Mouse (Mus musculus) hindbrain, embryonic 12.5 days (tissue): ENCODE data around the gene Nme7. TPM values are rescaled to one million over a fixed set of nuclear protein-coding genes. Genes with fewer than 3 reads are reported as not detected.

Experiments used
- ATAC-seq: fragments of 200-750 bp; cut with Nextera tagmentation; 2 replicates; pipeline ENCODE4 v1.8.0; 2017; ENCODE audit warnings: moderate TSS enrichment; ENCODE audit not compliant: low FRiP score
- H3K27ac ChIP-seq: fragments of 300-500 bp; sonication (generic); 2 replicates; pipeline ENCODE4 v1.5.1; 2016; ENCODE audit warnings: mild to moderate bottlenecking
- H3K27me3 ChIP-seq: fragments of 300-500 bp; sonication (generic); 2 replicates; pipeline ENCODE4 v1.6.1; 2016; ENCODE audit warnings: mild to moderate bottlenecking
- H3K36me3 ChIP-seq: fragments of 300-500 bp; sonication (generic); 2 replicates; pipeline ENCODE4 v1.6.1; 2016; ENCODE audit warnings: mild to moderate bottlenecking
- H3K4me1 ChIP-seq: fragments of 300-500 bp; sonication (generic); 2 replicates; pipeline ENCODE4 v1.6.1; 2016
- H3K4me2 ChIP-seq: fragments of 300-500 bp; sonication (generic); replicated peaks from 2 replicates; pipeline ENCODE4 v1.6.1; 2016; ENCODE audit warnings: mild to moderate bottlenecking
- H3K4me3 ChIP-seq: fragments of 300-500 bp; sonication (generic); 2 replicates; pipeline ENCODE4 v1.5.1; 2016; ENCODE audit warnings: mild to moderate bottlenecking
- H3K9ac ChIP-seq: fragments of 300-500 bp; sonication (generic); 2 replicates; pipeline ENCODE4 v1.6.1; 2016; ENCODE audit warnings: mild to moderate bottlenecking, moderate library complexity
- H3K9me3 ChIP-seq: fragments of 300-500 bp; sonication (generic); replicated peaks from 2 replicates; pipeline ENCODE4 v1.6.1; 2016; ENCODE audit warnings: mild to moderate bottlenecking
- WGBS: fragments of 180-500 bp; shearing (Covaris S2); methylation state at CpG from one replicate; pipeline ENCODE4 v1.1.7; 2016; 5-methylcytosine and 5-hydroxymethylcytosine counted together
- polyA plus RNA-seq: library from polyadenylated mRNA; unstranded; fragments of >200 nt; fragmentation: Nextera tagmentation; extraction: Ambion mirVana; gene quantifications from 2 replicates; pipeline ENCODE4 v1.2.1, GENCODE M21; 2016

Gene Nme7
- polyA plus RNA-seq, 1 experiment from 2014 or later = 29.8 TPM

DNA sequence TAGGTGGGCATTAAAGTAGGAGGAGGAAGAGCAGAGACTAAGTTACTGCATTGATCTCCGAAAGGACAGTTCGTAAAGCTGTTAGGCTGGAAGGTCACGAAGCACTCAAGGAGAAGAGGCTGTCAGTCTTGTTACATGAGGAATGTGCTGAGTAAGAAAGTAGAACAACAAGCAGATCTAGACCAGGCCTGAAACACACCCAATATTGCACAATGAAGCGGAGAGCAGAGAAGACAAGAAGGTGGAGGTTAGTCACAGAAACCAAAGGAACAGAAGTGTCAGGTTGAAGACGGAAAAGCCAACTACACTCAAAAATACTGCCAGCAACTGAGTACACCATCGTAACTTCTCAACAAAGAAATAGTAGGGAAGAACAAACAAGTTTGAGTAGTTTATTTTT, 9.8 kb upstream of the Nme7 start:
- Histone ChIP-seq H3K4me3 (no peak overlapping the region), H3K27me3 (no peaks in the 10 kb centered on the region), H3K9me3 (no peaks in the 10 kb centered on the region), H3K4me2 (no peak overlapping the region), H3K4me1 (no peaks in the 10 kb centered on the region), H3K36me3 (peaks cover 65% of the 10 kb centered on the region), H3K9ac (no peak overlapping the region), H3K27ac (no peak overlapping the region)
- ATAC-seq = no peak
- WGBS = 97% methylated on average over 6 of the region's 6 CpGs

DNA sequence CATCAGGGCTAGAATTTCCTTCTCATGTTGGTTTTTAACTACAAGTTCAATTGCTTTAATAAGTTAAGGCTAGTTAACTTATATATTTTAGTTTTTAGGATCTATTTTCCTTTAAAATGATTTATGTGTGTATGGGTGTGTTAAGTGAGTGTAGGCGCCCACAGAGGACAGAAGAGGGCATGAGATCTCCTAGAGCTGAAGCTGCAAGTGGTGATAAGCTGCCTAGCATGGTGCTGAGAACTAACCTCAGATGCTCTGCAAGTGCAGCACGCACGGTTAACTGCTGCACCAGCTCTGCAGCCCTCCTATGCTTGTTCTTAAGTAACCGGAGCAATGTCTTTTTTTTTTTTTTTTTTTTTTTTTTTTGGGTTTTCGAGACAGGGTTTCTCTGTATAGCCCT, 7.4 kb upstream of the Nme7 start:
- WGBS = 95% methylated on average over 4 of the region's 5 CpGs
- no peaks in the 10 kb centered on the region for H3K9me3 ChIP-seq
- H3K27me3 ChIP-seq = no peaks in the 10 kb centered on the region
- no peak overlapping the region for H3K9ac ChIP-seq
- no peak for ATAC-seq
- H3K4me3 ChIP-seq = no peak overlapping the region
- no peak overlapping the region for H3K4me2 ChIP-seq
- no peak overlapping the region for H3K27ac ChIP-seq
- H3K4me1 ChIP-seq = no peaks in the 10 kb centered on the region
- peaks cover 72% of the 10 kb centered on the region for H3K36me3 ChIP-seq

DNA sequence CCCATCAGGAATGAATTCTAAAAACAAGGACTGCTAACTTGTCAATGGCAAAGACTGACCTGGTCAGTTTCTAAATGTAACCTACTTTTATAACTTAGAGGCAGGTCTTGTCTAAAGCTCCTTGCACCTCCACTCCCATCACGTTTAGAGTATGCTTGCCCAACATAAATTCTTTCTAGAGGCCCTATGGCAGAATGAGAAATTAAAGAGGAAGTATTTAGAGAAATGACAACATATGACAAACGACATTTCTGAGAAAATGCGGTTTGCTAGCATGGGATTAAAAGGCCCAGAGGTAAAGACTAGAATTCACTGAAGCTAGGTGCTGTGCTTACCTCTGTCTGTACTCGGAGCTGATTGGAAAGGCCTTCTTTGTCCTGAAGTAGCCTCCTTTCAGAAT, 2.0 kb upstream of the Nme7 start:
- Histone ChIP-seq H3K27ac (no peak overlapping the region), H3K4me2 (no peak overlapping the region), H3K27me3 (no peaks in the 10 kb centered on the region), H3K9ac (no peak overlapping the region), H3K4me1 (peaks cover 3% of the 10 kb centered on the region), H3K4me3 (no peak overlapping the region), H3K9me3 (no peaks in the 10 kb centered on the region), H3K36me3 (peaks cover 51% of the 10 kb centered on the region)
- no peak for ATAC-seq
- WGBS = 91% methylated on average over 4 of the region's 4 CpGs

DNA sequence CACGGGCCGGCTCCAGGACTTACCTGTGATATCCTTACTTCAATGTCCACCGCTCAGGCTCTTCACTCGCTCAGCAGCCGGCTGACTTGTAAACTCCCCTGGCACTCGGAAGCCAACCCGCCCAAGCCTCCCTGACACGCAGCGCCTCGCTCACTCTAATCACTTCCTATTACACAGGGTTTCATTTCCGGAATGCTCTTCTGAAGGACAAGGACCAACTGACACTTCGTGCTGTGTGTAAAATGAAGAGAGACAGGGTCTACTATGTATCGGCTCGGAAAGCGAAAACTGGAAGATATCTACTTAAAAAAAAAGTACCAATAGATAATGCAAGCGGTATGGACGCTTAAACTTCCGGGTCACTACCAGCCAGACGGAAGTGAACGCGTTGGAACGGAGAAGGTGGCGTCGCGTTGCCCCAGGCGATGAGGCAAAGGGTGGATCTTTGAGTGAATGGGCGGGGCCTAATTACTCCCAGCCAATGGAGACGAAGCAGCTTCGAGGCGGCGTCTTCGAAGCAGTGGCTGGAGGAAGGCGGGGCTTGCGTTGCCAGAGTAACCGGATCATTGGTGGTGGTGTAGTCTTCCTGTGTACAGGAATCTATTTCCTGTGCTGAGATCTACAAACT, 3.3 kb downstream of the Nme7 start, which contains the start of gene Blzf1:
Blzf1 (minus strand) TSS at position 366 of the 628 bp plus-strand sequence.
- ATAC-seq = peak; percentile 99
- peak within 1 kb of the TSS; percentile 58 for H3K27ac ChIP-seq
- H3K27me3 ChIP-seq = no peaks in the 10 kb centered on the region
- H3K36me3 ChIP-seq = peaks cover 9% of the 10 kb centered on the region
- H3K4me3 ChIP-seq = peak within 1 kb of the TSS; percentile 67
- no peaks in the 10 kb centered on the region for H3K9me3 ChIP-seq
- H3K4me2 ChIP-seq = peak within 1 kb of the TSS; percentile 77
- peaks cover 10% of the 10 kb centered on the region for H3K4me1 ChIP-seq
- H3K9ac ChIP-seq = peak within 1 kb of the TSS; percentile 75
- 1% methylated on average over 35 of the region's 35 CpGs for WGBS

DNA sequence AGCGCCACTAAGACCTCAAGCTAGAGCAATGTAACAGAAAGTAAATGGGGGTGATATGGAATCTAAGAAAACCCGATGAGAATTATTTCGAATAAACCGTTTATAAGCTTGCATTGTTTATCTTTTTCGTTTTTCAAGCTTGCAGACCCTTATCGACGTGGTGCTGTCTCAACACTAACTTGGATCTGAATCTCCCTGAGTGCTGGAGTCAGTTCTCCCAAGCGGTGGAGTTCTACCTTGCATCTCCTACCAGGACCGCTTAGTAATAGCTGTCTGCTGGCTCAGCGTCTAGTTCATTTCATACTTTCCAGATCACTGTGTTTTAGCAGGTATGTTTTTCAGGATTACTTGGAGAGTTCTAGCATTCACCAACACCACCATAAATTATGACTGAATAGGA, 4.0 kb downstream of the Nme7 start:
- Histone ChIP-seq H3K4me2 (peak overlapping the region; percentile 77), H3K36me3 (peaks cover 13% of the 10 kb centered on the region), H3K27ac (no peak overlapping the region), H3K27me3 (no peaks in the 10 kb centered on the region), H3K4me3 (peak overlapping the region; percentile 67), H3K4me1 (peaks cover 10% of the 10 kb centered on the region), H3K9ac (peak overlapping the region; percentile 57), H3K9me3 (no peaks in the 10 kb centered on the region)
- 13% methylated on average over 10 of the region's 10 CpGs for WGBS
- ATAC-seq = peak; percentile 27; the same call in 1 of the 2 replicates

DNA sequence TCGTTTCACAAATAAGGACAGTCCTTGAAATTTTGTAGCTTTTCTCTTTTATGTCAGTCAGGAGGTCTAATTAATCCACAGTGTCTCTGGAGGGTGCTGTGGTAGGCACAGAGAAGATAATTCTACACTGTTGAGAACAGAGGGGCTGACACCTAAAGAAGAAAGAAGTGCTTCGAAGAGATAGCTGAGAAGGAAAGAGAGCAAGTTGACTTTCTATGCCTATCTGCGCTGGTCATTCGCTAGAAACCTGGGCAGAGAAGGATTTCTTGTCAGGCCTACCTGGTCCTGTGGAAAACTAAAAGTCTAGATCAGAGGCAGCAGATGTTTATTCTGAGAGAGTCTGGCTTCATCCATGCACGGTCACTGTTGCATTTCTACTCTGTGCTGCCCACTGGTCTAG, 10.2 kb downstream of the Nme7 start:
- Histone ChIP-seq H3K27me3 (no peaks in the 10 kb centered on the region), H3K9ac (no peak overlapping the region), H3K4me1 (no peaks in the 10 kb centered on the region), H3K27ac (no peak overlapping the region), H3K4me3 (no peak overlapping the region), H3K4me2 (no peak overlapping the region), H3K9me3 (no peaks in the 10 kb centered on the region), H3K36me3 (peaks cover 19% of the 10 kb centered on the region)
- no peak for ATAC-seq
- WGBS = 96% methylated on average over 5 of the region's 5 CpGs

DNA sequence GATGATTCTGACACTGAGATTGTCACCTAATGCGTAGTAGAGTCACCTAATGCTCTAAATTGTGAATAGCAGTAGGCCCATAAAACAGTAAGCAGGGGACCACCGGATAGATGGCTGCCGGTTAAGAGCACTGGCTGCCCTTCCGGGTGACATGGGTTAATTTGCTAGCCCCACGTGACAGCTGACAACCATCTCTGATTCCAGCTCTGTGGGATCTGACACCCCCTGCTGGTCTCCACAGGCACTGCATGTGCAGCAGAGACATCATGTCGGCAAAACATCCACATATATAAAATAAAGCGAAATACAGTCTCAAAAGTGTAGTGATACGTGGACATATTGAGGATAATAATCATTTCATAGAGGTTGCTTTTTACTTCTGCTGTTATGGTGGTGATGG, 11.3 kb downstream of the Nme7 start:
- no peak overlapping the region for H3K27ac ChIP-seq
- peaks cover 19% of the 10 kb centered on the region for H3K36me3 ChIP-seq
- no peaks in the 10 kb centered on the region for H3K4me1 ChIP-seq
- no peak overlapping the region for H3K4me3 ChIP-seq
- no peaks in the 10 kb centered on the region for H3K27me3 ChIP-seq
- H3K9ac ChIP-seq = no peak overlapping the region
- WGBS = 69% methylated on average over 8 of the region's 8 CpGs
- no peak overlapping the region for H3K4me2 ChIP-seq
- ATAC-seq = no peak
- H3K9me3 ChIP-seq = no peaks in the 10 kb centered on the region

DNA sequence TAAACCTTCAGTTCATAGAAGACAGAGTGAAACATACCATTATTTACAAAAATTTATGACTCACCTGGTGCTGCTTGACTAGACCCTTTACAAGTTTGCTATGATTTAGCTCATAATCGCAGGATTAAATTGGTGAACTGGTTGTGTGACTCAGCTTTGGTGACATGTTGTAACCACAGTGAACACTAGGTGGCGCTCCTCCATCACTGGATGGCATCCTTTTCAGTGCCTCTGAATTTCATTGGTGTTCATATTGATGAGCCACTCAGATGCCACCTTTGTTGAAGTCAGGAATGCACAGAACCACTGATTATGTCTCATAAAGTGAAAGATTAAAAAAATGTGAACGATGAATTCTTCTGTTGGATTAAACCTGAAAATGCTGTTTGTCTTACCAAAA, 12.8 kb downstream of the Nme7 start:
- Histone ChIP-seq H3K27me3 (no peaks in the 10 kb centered on the region), H3K4me3 (no peak overlapping the region), H3K9me3 (no peaks in the 10 kb centered on the region), H3K4me1 (no peaks in the 10 kb centered on the region), H3K36me3 (peaks cover 19% of the 10 kb centered on the region), H3K4me2 (no peak overlapping the region), H3K27ac (no peak overlapping the region), H3K9ac (no peak overlapping the region)
- ATAC-seq = peak; percentile 59
- WGBS = 38% methylated on average over 3 of the region's 3 CpGs

DNA sequence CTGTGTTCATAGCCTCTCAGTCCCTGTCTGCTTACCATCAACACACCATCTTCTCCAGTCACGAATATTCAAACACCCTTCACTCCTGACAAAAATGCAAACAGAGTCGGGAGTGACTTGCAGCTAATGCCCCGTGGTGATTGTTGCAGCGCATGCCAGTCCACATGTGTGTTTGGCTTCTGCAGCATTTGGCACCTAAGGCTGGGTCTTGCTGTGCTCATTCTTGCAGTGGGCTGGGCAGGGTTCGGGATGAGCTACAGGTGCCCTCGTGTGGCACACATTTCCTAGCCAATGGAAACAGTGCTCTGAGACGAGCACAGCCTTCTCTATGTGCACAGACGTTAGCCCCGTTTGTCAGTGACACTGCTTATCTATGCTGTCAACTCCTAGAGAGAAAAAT, 13.3 kb downstream of the Nme7 start:
- Histone ChIP-seq H3K27me3 (no peaks in the 10 kb centered on the region), H3K4me1 (no peaks in the 10 kb centered on the region), H3K9ac (no peak overlapping the region), H3K27ac (no peak overlapping the region), H3K9me3 (no peaks in the 10 kb centered on the region), H3K36me3 (peaks cover 19% of the 10 kb centered on the region), H3K4me3 (no peak overlapping the region), H3K4me2 (no peak overlapping the region)
- 0 out of 2 replicates have a peak, but pooled peaks have one; percentile 7 for ATAC-seq
- WGBS = 82% methylated on average over 9 of the region's 9 CpGs

DNA sequence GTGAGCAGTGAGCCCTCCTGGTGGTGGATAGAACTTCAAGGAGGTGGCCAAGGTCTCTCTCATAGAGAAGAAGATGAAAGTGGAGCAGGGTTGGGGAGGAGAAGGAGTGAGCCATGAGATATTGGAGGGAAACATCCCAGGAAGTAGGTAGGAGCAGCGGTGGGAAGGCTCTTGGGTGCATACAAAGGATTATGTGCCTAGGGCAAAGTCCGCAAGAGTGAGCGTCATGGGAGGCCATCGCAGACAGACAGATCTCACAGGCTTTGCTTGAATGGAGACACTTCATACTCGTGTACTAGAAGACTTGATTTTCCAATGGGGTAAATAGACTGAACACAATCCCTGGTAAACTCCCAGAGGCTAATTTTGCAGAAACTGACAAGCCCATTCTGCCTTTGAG, 14.6 kb downstream of the Nme7 start:
- no peak overlapping the region for H3K27ac ChIP-seq
- no peak overlapping the region for H3K4me3 ChIP-seq
- ATAC-seq = no peak
- WGBS = 93% methylated on average over 5 of the region's 5 CpGs
- H3K4me1 ChIP-seq = no peaks in the 10 kb centered on the region
- H3K27me3 ChIP-seq = no peaks in the 10 kb centered on the region
- no peak overlapping the region for H3K9ac ChIP-seq
- peaks cover 12% of the 10 kb centered on the region; the same call in 1 of the 2 replicates for H3K36me3 ChIP-seq
- no peaks in the 10 kb centered on the region for H3K9me3 ChIP-seq
- H3K4me2 ChIP-seq = no peak overlapping the region

DNA sequence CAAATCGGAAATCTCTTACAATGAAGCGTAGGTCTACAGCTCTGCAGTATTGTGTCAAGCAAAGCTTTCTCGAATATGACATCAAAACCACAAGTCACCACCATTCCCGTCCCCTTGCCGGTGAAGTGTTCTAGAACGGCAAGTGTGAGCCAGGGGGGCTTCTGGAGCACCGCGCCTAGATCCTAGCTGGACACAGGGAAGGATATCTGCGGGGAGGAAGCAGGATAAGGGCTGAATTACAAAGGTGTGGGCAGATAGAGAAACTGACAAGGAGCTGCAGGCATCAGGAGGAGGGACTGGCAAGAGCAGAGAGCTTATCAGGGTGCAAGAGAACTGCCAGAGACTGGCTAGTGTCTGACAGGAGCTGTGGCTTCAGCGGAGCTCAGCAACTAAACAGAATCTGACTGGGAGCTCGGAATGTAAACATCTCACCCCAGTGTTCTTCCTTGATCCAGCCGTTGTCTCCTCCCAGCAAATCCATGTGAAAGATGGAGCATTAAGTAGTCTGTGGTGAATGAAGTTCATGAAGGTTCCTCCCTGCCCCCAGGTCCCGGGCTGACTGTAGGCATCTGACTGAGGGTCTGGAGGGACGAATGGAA, 15.7 kb downstream of the Nme7 start:
- no peak overlapping the region for H3K4me3 ChIP-seq
- H3K4me1 ChIP-seq = no peaks in the 10 kb centered on the region
- 0 out of 2 replicates have a peak, but pooled peaks cover 4% of the 10 kb centered on the region for H3K36me3 ChIP-seq
- 80% methylated on average over 14 of the region's 14 CpGs for WGBS
- no peak for ATAC-seq
- H3K9ac ChIP-seq = no peak overlapping the region
- H3K9me3 ChIP-seq = no peaks in the 10 kb centered on the region
- no peaks in the 10 kb centered on the region for H3K27me3 ChIP-seq
- no peak overlapping the region for H3K27ac ChIP-seq
- H3K4me2 ChIP-seq = no peak overlapping the region

DNA sequence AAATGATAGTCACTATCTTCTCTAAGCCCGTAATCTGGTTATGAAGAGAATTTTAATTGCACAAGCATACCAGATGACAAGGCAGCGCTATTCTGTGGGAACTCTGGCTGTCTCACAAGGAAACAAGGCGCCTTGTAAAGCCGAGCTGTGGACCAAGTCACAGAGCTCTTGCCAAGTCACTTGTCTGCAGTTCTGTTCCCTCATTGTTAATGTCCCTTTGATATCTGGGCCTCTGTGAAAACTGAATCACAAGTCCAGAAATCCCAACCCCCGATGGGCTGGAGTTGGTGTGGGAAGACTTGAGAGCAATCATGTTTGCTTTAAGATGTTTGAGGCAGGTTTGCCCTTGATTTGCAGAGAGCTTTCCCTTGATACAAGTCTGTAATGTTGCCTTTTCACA, 16.8 kb downstream of the Nme7 start:
- no peaks in the 10 kb centered on the region for H3K4me1 ChIP-seq
- 74% methylated on average over 5 of the region's 5 CpGs for WGBS
- no peak overlapping the region for H3K4me3 ChIP-seq
- ATAC-seq = no peak
- H3K9ac ChIP-seq = no peak overlapping the region
- no peak overlapping the region for H3K4me2 ChIP-seq
- H3K27me3 ChIP-seq = no peaks in the 10 kb centered on the region
- no peaks in the 10 kb centered on the region for H3K9me3 ChIP-seq
- no peak overlapping the region for H3K27ac ChIP-seq
- 0 out of 2 replicates have a peak, but pooled peaks cover 4% of the 10 kb centered on the region for H3K36me3 ChIP-seq

DNA sequence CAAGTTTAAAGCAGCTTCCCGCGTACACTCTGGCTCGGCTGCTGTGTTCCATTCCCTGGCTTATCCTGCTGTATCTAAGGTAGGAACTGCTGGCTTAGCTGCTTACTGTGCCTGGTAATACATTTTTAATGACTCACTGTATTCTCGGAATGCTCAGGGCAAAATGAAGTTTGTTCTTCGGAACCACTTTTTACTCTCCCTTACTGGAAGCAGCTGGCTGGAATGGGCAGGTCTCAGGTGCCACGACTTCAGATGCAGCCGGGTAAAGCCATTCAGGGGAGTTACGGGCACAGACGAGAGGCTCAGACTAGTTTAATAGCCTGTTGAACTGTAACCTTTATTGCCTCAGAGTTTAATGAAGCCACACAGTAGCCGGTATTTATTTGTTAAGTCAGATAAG, 17.5 kb downstream of the Nme7 start:
- Histone ChIP-seq H3K4me3 (no peak overlapping the region), H3K27ac (no peak overlapping the region)
- 83% methylated on average over 10 of the region's 10 CpGs for WGBS

More for the DNA sequence above, 17.5 kb downstream of the Nme7 start:
- H3K27me3 ChIP-seq = no peaks in the 10 kb centered on the region
- H3K4me1 ChIP-seq = no peaks in the 10 kb centered on the region
- H3K4me2 ChIP-seq = no peak overlapping the region
- H3K36me3 ChIP-seq = 0 out of 2 replicates have a peak, but pooled peaks cover 4% of the 10 kb centered on the region
- no peaks in the 10 kb centered on the region for H3K9me3 ChIP-seq
- no peak for ATAC-seq
- H3K9ac ChIP-seq = no peak overlapping the region
